Comparison of ENCODE assay signal across 10 mouse cellular contexts in genomic region chr10:9676418-9676786, GRCm38 (mm10). TPM values are rescaled to one million over a fixed set of nuclear protein-coding genes. Genes with fewer than 3 reads are reported as not detected.
DNase-seq lines count a peak whose midpoint lies in the region; ATAC-seq lines count a peak whose summit lies in the region.
"Had no signal": no experiment of that assay in that cellular context is flagged by ENCODE, and none has a peak within 500 bp of the region (broad histone marks: within the 10 kb centered on the region; RNA-seq: fewer than 3 reads in every experiment).

No protein-coding gene starts in this region.

- H3K27ac ChIP-seq in heart, embryonic 10.5 days = peak overlapping the region; percentile 32; the same call in 1 of the 2 replicates
- H3K27ac ChIP-seq in forebrain, embryonic 14.5 days (ENCODE audit: low read depth, low read length) = no peak overlapping the region
- peak overlapping the region; percentile 82 for H3K27ac ChIP-seq in midbrain, embryonic 10.5 days (replicated peaks)
- H3K27ac ChIP-seq: macrophage had no signal

- H3K27me3 ChIP-seq in heart, embryonic 10.5 days (ENCODE audit: insufficient read depth, poor library complexity, severe bottlenecking) = peaks cover 26% of the 10 kb centered on the region
- H3K27me3 ChIP-seq in forebrain, embryonic 14.5 days (replicated peaks; ENCODE audit: control insufficient read depth, insufficient read depth, low read length) = peaks cover 12% of the 10 kb centered on the region
- H3K27me3 ChIP-seq in midbrain, embryonic 10.5 days (ENCODE audit: low read depth, poor library complexity, severe bottlenecking) = peaks cover 56% of the 10 kb centered on the region

- WGBS in heart, embryonic 10.5 days = 6% methylated on average over 7 of the region's 7 CpGs
- 3% methylated on average over 7 of the region's 7 CpGs for WGBS in forebrain, embryonic 14.5 days
- 2% methylated on average over 7 of the region's 7 CpGs for WGBS in midbrain, embryonic 10.5 days

- H3K9ac ChIP-seq in forebrain, embryonic 14.5 days (ENCODE audit: low read length) = peak overlapping the region; percentile 74; the same call in 1 of the 2 replicates

- H3K4me2 ChIP-seq in forebrain, embryonic 14.5 days (ENCODE audit: low read length) = peak overlapping the region; percentile 95

- H3K36me3 ChIP-seq in heart, embryonic 10.5 days = no peaks in the 10 kb centered on the region
- H3K36me3 ChIP-seq in forebrain, embryonic 14.5 days (ENCODE audit: control insufficient read depth, insufficient read depth, low read length) = no peaks in the 10 kb centered on the region
- no peaks in the 10 kb centered on the region for H3K36me3 ChIP-seq in midbrain, embryonic 10.5 days

- H3K4me3 ChIP-seq in heart, embryonic 10.5 days = peak overlapping the region; percentile 78
- no peak overlapping the region for H3K4me3 ChIP-seq in forebrain, embryonic 14.5 days (ENCODE audit: low read depth, low read length)
- H3K4me3 ChIP-seq in midbrain, embryonic 10.5 days = peak overlapping the region; percentile 81

- H3K4me1 ChIP-seq in heart, embryonic 10.5 days = peaks cover 13% of the 10 kb centered on the region
- 0 out of 2 replicates have a peak, but pooled peaks cover 5% of the 10 kb centered on the region for H3K4me1 ChIP-seq in forebrain, embryonic 14.5 days (ENCODE audit: control insufficient read depth, insufficient read depth, low read length)
- peaks cover 35% of the 10 kb centered on the region for H3K4me1 ChIP-seq in midbrain, embryonic 10.5 days

- no peaks in the 10 kb centered on the region for H3K9me3 ChIP-seq in heart, embryonic 10.5 days
- no peaks in the 10 kb centered on the region for H3K9me3 ChIP-seq in forebrain, embryonic 14.5 days (replicated peaks; ENCODE audit: control insufficient read depth, low read length)
- H3K9me3 ChIP-seq in midbrain, embryonic 10.5 days (replicated peaks) = no peaks in the 10 kb centered on the region

- no peak for ATAC-seq in forebrain, embryonic 14.5 days

- intact Hi-C loops in heart, postnatal 14 days (cut with DNase I) = loop anchor here (2.0 to 10.0 kb wide), 5 partner anchors 499 to 932 kb away; no protein-coding TSS in a partner anchor

- no peak for DNase-seq in heart, embryonic 10.5 days (ENCODE audit: low spot score)
- no peak for DNase-seq in heart, postnatal 14 days
- peak; percentile 3 for DNase-seq in 3T3-L1 (ENCODE audit: low read depth, low spot score)
- peak; percentile 13 for DNase-seq in forebrain, embryonic 14.5 days (ENCODE audit: low spot score)
- peak; percentile 34 for DNase-seq in midbrain, embryonic 10.5 days (ENCODE audit: low spot score)
- no peak for DNase-seq in T-cell, adult 2 months (ENCODE audit: low spot score)
- no peak for DNase-seq in spleen, postnatal 36 days (ENCODE audit: low spot score in 2 of 2)
- no peak for DNase-seq in right cerebral cortex, postnatal 36 days (ENCODE audit: low spot score in 2 of 2)

RNA-seq across cellular contexts. Expression of gene Samd5, which starts 1.4 kb away (rescaled TPM):
- polyA plus RNA-seq in heart, embryonic 10.5 days (2016; fragmentation: Nextera tagmentation; extraction: Ambion mirVana) = 2.9 and 3.7 TPM in 2 replicates
- total RNA-seq in heart, postnatal 14 days (2021) = 1 to 10 TPM; 6.2 to 6.7 TPM
- 2.5 and 3.8 TPM in 2 replicates for polyA plus RNA-seq in forebrain, embryonic 14.5 days (2014; fragmentation: Nextera tagmentation; extraction: Ambion mirVana)
- 6.0 and 7.1 TPM in 2 replicates for polyA plus RNA-seq in midbrain, embryonic 10.5 days (2016; fragmentation: Nextera tagmentation; extraction: Ambion mirVana)
- polyA plus RNA-seq: C2C12 had no signal

Comparison
In these comparisons a context has a peak if more than half of its experiments do, and no peak if none do; other contexts are left out.
1. DNase-seq: peak in 3T3-L1 (single experiment), forebrain, embryonic 14.5 days (single experiment) and midbrain, embryonic 10.5 days (single experiment); none in heart, embryonic 10.5 days (single experiment), heart, postnatal 14 days (0 of 2), T-cell, adult 2 months (single experiment), spleen, postnatal 36 days (0 of 2) and right cerebral cortex, postnatal 36 days (0 of 2).